Mouse (Mus musculus): ENCODE data around the gene Celsr3.

DNA sequence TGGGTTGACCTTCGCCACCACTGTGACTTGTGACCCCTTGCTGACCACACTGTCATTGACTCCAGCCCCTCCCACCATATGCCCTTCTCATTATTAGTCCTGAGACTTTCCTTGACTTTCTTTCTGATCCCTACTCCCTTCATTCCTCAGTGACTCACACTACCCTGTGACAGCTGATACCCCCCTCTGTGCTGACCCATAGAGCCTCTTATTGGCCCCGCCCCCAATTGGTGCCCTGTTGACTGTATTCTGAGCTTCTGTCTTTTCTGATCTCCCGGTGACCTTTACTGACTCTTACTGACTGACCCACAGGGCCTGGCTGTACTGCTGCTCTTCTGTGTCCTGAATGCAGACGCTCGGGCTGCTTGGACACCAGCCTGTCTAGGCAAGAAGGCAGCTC, 19.3 kb downstream of the Celsr3 start:
- TF ChIP-seq TAL1 (conservative IDR thresholded peaks at IDR 0.05; ENCODE audit: low read depth, low read length): no peak
- no peak for TF ChIP-seq CTCF (IDR thresholded peaks at IDR 0.05; ENCODE audit: low read depth, low read length)
- no peak for TF ChIP-seq GATA1 (IDR thresholded peaks at IDR 0.05; ENCODE audit: borderline replicate concordance, low read length)
- no peak for TF ChIP-seq POLR2AphosphoS5 (IDR thresholded peaks at IDR 0.05; ENCODE audit: insufficient replicate concordance, low read depth, low read length)
